Mouse (Mus musculus): Measurements from ENCODE around the gene C1s2. TPM values are rescaled to one million over a fixed set of nuclear protein-coding genes. Genes with fewer than 3 reads are reported as not detected.
"Not testable (repeated sequence)": the region's sequence is repeated elsewhere in the genome, so short reads cannot be mapped to it uniquely, and the experiment has no call there.

C1s2 gene
- total RNA-seq (2021) (1 to 10 TPM; 1.5 to 2.6 TPM), polyA plus RNA-seq (2012; rRNA removed) (not detected in 2 replicates)
- long read RNA-seq: 0 reads

DNA sequence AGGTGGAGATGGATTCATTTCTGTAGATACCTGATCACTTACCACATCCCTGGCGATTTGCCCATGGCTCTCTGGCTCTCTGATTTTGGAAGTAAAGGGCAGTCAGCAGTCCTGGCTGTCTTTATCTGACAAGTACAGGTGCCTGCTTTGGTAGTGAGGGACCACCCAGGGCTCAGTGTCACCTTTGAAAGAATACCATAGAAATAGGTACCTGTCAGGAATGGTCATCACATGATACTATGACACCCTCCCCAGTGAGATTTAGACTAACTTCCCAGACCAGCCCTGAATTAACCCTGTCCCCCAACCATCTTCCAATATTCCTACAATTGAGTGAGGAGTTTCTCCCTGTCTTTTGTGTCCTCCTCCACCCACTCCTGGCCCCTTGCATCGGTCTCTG, at the start of gene C1s2:
C1s2 (minus strand) TSS at position 101 of the 400 bp plus-strand sequence.
- not testable (repeated sequence) for DNase-seq

DNA sequence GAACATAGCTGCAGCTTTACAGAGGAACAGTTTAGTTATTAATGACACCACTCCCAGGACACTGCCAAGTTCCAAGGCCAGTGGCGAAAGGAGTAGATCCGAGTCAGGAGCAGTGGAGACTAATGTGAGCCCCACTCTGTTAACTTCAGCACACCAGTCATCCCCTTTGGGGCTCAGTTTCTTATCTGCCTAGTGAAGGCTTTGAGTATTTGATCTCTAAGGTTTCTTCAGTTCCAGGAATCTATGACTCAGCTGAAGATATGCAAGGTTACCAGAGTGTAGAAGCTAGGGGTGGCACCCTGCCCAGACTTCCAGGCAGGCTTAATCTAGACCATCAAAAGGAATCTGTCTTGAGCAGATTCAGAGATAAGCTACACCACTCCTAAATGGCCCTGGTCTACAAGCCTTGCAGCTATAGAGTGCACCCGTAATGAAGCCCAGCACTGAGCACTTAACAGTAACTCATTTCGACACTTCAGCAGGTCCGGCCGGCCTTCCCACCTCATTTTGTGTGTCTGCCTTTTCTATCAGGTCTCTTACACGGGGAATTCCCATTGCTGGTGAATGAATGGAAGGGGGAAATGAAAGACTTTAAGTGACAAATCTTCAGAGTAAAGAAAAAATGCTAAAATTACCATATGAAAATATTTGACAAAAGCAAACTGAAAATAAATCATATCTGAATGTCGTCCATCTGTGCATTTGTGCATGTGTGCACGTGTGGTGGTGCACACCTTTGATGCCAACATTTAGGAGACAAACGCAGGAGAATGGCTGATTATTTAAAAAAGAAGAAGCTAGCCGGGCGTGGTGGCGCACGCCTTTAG, 47.9 kb upstream of the C1s2 start:
- peak; percentile 90 for DNase-seq

DNA sequence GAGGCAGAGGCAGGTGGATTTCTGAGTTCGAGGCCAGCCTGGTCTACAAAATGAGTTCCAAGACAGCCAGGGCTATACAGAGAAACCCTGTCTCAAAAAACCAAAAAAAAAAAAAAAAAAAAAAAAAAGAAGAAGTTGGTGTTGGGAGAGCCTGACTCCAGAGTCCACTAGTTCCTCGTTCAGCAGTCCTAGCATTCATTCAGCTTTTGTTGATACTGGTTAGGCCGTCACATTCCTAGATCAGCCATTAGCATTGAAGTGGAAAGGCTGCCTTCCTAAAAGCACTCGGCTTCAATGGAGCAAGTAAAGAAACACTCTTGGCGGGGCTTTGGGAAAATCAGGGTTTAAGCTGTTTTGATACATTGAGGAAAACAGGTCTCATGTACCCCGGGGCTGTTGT, 46.4 kb upstream of the C1s2 start:
- DNase-seq: not testable (repeated sequence)

DNA sequence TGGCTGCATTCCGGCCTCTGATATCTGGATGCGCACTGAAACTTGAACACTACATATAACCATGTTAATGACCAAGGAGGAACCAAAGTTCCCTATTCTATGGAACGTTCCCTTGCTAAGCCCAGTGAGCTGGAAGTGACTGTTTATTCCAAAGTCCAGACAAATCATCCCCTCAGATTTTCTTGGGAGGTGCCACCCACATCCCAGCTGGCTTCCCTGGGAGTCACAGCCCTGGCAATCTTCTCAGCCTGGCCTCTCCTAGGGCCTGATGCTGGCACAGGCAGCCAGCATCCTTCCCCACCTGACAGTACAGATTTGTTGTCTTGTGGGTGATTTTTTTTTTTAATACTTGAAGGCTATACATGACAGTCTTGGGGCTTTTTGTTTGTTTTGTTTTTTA, 43.6 kb upstream of the C1s2 start:
- no peak for DNase-seq

DNA sequence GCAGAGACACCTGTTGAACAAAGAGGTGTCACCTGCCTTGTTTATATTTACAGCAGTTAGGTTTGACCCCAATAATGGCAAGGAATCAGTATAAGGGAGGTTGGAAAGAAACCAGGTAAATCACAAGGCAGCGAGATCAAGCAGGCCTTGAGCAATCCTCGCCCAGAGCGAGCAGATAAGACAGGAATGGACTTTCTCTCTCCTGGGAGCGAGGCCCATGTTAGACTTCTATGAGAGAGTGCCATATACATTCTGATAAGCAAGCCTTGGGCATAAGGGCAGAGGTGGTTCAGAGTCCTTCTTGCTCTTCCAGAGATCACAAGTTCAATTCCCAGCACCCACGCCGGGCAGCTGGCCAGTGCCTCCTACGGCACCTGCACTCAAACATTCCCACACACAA, 42.9 kb upstream of the C1s2 start:
- no peak for DNase-seq

DNA sequence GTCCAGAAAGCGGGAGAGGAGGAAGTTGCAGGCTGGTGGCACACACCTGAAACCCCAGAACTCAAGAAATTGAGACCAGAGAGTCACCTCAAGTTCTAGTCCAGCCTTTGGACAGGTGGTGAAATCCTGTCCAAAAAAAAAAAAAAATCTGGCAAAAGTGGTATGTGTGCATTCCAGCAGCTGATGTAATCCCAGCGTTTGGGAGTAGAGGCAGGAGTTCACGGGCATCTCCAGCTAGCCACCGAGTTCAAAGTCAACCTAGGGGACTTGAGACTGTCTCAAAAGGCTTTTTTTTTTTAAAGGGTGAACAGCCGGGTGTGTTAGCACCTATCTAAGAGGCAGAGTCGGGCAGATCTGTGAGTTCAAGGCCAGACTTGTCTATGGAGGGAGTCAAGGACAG, 40.3 kb upstream of the C1s2 start:
- peak; percentile 45 for DNase-seq

DNA sequence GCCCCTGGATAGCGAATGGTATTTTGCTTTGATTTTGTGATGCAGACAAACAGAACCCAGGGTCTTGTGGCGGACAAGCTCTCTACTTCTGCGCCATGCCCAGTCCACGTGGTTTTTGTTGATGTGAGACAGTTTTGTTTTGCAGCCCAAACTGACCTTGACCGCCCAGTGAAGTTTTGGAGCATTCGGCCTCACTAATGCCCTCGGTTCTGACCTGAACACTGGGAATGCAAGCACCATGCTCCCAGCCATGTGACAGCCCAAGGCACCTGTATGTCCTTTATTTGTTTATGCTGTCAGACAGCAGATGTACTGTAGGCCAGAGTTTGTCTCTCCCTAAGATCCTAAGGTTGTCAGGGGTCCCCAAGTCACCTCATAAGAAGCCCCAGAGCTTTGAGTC, 38.7 kb upstream of the C1s2 start:
- DNase-seq: peak; percentile 31

DNA sequence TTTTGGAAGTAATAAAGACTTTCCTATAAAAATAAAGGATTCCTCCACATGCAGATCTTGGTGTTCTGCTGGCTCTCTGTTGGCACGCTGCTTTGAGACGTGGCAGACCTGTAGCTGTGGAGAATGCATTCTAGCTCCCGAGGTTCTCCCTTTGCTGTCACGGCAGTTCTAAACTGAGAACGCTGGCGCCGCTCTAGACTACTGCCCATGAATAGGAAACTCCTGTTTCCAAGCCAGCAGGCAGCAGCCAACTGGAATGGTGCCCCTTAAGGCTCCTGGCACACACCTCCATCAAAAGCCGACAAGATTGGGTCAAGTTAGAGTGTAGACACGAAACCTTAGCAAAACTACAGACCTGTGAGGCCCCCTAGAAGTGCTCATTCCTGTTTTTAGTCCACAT, 37.7 kb upstream of the C1s2 start:
- peak; percentile 40 for DNase-seq

DNA sequence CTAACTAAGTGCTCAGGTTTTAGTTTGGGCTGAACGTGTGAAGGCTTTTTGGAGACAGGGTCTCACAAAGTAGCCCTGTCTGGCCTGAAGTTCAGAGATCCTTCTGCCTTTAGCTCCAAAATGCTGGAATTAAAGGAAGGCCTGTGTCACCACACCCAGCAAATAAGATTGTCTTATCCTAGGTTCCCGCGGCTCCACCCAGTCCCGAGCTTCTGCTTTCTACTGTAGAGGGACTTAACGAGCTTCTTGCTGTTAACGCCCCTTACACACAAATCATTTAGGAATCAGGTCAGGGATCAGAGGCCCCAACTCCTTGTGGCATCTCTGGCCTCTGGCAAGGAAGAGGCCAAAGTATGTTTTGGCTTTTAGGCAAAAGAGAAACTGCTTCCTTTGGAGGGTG, 36.2 kb upstream of the C1s2 start:
- DNase-seq: no peak

DNA sequence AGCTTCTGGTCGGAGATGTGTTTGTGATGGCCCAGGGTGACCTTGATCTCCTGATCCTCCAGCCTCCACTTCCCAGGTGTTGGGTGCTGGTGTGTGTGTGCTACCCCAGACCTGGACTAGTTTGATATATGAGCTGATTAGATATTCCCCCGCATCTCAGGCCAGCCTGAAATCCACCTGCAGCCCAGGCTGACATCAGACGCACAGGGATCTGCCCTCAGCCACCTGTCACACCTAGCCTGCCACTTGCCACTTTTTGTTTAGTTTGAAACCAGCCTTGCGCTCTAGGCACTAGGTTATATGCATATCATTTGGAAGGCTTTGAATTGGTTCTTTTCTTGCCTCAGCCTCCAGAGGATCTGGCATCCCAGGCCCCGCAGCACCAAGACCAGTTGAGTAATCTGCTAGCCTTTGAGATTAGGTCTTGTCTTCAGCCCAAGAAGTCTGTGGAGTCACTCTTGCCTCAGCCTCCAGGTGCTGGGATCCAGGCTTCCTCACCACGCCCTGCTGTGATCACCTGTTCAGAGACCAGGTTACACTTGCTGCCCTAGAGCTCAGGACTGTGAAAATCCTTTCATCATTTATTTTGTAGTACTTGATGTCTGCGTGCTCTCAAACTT, 34.5 kb upstream of the C1s2 start:
- no peak for DNase-seq

DNA sequence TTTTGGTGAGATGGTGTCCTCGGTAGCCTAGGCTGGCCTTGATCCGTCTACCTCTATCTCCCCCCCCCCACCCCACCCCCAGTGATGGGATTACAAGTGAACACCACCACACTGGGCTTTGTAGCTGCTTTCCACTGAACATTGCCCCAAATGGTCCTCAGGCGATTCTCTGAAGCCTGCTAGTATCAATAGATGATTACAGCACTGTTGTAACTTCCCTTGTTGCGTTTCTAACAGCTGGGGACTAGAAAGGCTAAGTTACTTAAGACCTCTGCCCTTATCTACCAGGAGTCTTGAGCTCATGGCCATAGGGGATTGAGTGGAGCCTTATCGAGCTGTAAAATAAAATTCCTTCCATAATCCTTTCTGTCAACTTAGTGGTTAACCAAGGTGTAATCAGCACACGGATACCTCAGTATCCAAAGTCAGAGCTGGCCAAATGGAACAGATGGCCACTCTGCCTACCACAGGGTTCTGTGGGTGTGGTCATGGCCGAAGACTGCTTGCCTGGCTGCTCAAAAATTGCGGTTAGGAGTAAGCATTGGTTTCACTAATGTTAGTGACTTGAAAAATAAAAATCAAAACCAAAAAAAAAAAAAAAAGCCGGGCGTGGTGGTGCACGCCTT, 33.5 kb upstream of the C1s2 start:
- DNase-seq: no peak

DNA sequence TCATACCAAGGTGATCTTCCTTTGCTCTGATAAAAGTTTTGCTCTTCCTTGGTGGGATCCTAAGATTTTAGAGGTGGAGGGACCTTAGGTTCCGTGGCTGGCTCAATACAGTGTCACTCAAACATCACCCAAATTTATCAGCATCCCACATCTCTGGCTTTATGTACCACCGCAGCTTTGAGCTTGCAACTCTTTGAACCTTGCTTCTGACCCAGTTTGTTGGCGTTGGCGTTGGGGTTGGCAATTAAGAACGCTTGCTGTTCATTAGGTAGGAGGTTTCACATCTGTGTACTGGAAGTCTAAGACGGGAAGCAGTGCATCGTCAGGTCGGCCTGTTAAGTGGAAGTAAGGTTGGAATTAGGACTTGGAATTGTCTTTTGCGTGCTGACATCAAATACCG, 29.1 kb upstream of the C1s2 start:
- DNase-seq: no peak

DNA sequence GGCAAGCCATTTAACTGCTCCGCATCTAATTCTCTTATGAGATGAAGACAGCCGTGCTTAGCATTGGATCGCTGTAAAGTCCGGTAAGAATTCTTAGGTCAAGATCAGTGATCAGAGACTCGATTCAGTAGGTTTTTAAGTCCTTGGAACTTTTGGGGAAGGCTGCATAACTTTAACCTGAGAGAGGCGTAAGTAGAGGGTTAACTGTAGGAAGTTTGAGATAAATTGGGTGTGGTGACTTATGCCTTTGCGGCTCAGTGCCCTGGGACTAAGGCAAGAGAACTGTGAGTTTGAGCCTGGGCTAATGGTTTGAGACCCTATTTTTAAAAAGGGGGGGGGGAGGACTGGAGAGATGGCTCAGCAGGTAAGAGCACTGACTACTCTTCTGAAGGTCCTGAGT, 28.4 kb upstream of the C1s2 start:
- DNase-seq: no peak

DNA sequence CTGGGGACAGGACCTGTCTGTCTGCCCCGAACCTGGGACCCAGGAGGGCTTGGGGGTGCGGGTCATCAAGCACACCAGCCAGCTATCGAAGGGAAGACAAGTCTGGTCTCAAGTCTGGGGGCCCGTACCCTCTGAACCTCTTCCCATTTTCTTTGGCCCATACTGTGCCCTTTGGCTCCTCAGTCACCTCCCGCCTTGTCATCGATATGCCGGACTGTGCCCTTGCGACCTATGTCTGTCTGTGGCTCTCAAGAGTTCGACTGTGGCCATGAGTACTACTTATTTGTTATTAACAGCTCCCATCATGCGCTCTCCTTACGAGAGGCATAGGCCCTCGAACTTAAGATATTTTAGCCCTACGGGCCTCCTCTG, 27.5 kb upstream of the C1s2 start:
- no peak for DNase-seq

DNA sequence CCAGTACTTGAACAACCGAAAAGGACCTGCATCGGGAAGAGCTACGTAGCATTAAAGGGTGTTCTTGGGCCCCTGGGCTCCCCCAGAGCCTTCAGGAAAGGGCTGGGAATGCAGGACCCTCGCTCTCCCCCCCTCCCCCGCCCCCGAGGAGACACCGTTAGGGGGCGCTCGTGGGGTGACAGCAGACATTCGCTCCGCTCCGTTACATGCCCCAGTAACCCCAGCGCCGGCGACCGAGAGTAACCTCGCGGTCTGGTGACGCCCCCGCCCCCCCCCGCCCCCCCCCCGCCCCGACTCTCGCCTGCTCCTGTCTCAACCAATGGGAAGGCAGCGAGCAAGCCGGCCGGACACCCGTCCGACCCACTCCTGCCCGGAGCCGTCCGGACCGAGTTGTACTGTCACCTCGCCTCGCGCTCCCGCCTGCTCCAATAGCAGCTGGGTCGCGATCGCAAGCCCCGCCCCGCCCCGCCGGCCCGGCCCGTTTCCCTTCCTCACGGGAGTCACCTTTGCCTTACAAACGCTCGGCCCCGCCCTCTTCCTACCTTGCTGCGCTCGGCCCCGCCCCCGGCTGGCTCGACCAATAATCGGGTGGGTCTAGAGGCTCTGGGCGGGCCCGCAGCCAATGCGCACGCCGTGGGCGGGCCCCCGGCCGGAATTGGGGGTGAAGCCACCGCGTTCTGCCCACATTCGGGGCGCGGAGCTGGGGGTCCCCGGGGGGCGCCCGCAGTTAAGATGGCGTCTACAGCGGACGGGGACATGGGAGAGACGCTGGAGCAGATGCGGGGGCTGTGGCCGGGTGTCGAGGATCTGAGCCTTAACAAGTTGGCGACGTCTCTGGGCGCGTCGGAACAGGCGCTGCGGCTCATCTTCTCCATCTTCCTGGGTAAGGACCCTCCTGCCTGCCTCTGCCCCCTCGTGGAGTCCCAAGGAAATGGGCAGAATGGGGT, 26.9 kb upstream of the C1s2 start, which contains the start of gene Lpcat3:
Lpcat3 (plus strand) TSS at position 551 of the 947 bp plus-strand sequence.
- DNase-seq: peak; percentile 100

DNA sequence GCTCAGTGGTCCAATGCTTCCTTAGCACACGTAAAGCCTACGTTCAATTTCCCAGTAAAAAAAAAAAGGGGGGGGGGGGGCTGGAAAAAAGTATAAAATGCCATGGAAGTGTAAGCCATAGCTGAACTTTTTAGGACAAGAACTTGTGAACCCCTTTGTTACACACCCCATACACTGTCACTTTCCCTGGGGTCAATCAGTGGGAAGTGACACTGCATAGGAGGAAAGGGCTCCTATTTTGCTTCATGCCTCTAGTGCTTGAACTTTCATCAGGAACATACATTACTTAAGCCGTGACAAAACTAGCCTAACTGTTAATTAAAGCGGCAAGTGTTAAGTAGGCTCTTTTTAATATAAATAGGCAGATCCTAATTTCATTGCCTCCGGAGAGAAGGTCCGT, 26.1 kb upstream of the C1s2 start:
- DNase-seq: no peak

DNA sequence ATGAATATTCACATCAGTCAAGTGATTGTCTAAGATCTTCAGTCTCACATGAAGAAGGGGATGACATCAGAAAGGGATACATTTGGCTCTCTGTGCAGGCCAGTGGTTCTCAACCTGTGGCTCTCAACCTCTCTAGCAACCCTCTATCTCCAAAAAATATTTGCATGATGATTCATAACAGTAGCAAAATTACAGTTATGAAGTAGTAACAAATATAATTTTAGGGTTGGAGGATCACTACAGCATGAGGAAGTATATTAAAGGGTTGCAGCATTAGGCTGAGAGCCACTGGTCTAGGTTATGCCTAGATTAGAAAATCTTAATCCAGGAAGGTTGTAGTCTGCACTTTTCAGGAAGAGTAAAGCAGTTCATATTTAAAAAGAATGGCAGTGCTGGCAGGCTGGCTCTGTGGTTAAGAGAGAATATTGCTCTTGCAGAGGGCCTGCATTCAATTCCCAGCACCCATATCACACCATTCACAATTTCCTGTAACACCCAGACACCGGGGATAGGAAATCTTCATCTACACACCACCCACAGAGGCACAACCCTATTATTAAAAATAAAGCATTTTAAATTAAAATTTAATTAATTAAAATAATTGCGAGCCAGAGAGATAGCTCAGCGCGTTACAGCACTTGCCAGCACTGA, 25.4 kb upstream of the C1s2 start:
- DNase-seq: no peak

DNA sequence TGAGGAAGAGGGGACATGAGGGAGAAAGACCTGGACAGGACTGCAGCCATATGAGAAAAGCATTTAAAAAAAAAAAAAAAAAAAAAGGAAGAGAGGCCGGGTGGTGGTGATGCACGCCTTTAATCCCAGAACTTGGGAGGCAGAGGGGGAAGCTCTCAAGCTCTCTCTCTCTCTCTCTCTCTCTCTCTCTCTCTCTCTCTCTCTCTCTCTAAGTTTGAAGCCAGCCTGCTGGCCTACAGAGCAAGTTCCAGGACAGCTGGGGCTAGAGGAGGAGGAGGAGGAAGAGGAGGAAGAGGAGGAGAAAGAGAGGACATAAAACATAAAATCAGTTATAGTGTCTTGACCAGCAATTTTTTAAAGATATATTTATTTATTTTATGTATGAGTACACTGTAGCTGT, 22.2 kb upstream of the C1s2 start:
- no peak for DNase-seq

DNA sequence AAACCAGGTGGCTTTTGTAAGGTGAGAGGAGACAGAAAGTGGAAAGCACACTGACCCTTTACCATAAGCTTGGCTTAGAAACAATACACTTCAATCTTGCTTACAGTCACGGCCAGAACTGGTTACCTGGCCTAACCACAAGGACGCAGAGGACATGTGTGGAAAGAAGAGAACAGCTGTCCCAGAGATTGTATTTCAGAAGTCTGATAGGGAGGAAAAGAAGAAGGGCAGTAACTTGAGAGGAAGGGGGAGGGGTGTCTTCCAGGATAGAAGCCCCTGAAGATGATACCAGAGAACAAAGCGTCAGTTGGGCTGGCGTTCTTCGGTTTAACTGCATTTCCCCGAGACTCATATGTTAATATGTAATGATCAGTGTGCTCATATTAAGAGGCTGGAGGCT, 20.0 kb upstream of the C1s2 start:
- DNase-seq: no peak

DNA sequence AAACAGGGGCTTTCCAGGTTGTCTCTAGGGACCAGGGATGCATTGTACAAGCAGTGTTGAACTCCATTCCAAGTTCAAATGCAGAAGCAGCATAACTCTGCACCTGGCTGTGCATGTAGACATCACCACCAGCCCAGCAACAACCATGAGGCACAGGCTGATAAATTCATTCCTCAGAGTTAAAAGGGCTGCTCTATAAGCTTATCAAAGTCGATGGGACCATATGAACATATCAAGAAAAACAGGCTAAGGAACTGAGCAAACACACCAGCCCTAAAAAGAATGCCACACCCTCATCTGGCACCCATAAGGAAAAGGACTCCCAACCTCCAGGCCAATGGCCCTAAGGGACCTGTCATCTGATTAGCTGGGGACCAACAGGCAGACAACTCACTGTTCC, 10.5 kb upstream of the C1s2 start:
- DNase-seq: no peak

DNA sequence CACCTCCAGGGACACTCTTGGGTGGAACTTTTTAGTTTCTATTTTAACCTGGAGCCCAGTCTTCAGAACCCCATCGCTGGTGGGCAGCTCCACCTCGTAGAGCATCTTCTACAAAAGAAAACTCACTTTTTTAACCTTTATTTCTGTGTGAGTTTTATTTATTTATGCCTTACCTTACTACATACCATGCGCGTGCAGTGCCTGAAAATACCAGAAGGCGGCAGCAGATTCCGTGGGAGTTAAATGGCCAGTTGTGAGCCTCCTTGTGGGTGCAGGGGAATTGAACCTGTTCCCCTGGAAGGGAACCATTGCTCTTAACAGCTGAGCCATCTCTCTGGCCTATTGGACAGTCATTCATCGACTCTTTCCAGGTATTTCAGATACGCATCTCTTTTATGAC, 5.1 kb upstream of the C1s2 start:
- peak; percentile 75 for DNase-seq

DNA sequence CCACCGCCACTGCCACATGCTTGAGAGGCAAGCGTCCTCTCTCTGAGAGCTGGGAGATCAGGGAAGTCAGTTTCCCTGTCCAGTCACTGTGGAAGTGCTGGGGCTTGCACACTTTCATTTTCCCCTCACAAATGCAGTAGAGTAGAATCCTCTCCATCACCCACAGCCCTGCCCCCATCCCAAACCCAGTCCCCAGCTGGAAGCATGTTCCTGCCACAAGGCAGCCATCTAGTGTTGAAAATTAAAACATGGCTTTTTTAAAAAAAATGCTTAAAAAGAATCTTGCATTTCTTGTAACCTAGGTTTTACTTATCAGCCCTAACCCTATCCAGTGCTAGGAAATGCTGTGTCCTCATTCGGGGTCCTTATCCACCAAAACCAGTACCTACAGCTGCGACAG, 4.2 kb upstream of the C1s2 start:
- DNase-seq: peak; percentile 25

All from adrenal gland, adult 2 months (tissue).